ENCODE assay signal across 20 mouse cellular contexts in genomic region chr11:21634171-21634907, GRCm38 (mm10).
A peak's percentile ranks its signal among the peaks of the same experiment; 100 is the strongest.
DNase-seq lines count a peak whose midpoint lies in the region; ATAC-seq and TF ChIP-seq lines count a peak whose summit lies in the region.
"Had no signal": no experiment of that assay in that cellular context is flagged by ENCODE, and none has a peak within 500 bp of the region (broad histone marks: within the 10 kb centered on the region; RNA-seq: fewer than 3 reads in every experiment).

No protein-coding gene starts in this region.

- 67% methylated on average over 9 of the region's 9 CpGs for WGBS in midbrain, embryonic 14.5 days
- 62% methylated on average over 9 of the region's 9 CpGs for WGBS in midbrain, embryonic 16.5 days

- no peaks in the 10 kb centered on the region for H3K4me1 ChIP-seq in midbrain, embryonic 14.5 days (ENCODE audit: control insufficient read depth, insufficient read depth, low read length)
- H3K4me1 ChIP-seq in midbrain, embryonic 16.5 days (ENCODE audit: control insufficient read depth, insufficient read depth, low read length) = no peaks in the 10 kb centered on the region
- 0 out of 2 replicates have a peak, but pooled peaks cover 2% of the 10 kb centered on the region for H3K4me1 ChIP-seq in E14TG2a.4 (replicated peaks; ENCODE audit: low read depth, low read length)
- H3K4me1 ChIP-seq: forebrain, embryonic 12.5 days; hindbrain, embryonic 10.5 days had no signal

- no peaks in the 10 kb centered on the region for H3K36me3 ChIP-seq in midbrain, embryonic 14.5 days (ENCODE audit: control insufficient read depth, insufficient read depth, low read length)
- H3K36me3 ChIP-seq in midbrain, embryonic 16.5 days (ENCODE audit: control insufficient read depth, insufficient read depth, low read length) = no peaks in the 10 kb centered on the region
- no peaks in the 10 kb centered on the region for H3K36me3 ChIP-seq in E14TG2a.4 (ENCODE audit: insufficient read depth, low read length)
- H3K36me3 ChIP-seq: embryonic facial prominence, embryonic 13.5 days; forebrain, embryonic 12.5 days; heart, embryonic 12.5 days; hindbrain, embryonic 10.5 days had no signal

- peak; percentile 39 for TF ChIP-seq CTCF in E14TG2a.4 (conservative IDR thresholded peaks at IDR 0.05; ENCODE audit: low read length)

- ATAC-seq in midbrain, embryonic 14.5 days (ENCODE audit: low FRiP score, low TSS enrichment) = peak; percentile 48; the same call in 1 of the 2 replicates
- no peak for ATAC-seq in midbrain, embryonic 16.5 days
- ATAC-seq: forebrain, embryonic 16.5 days; Patski had no signal

- no peak overlapping the region for H3K4me2 ChIP-seq in midbrain, embryonic 14.5 days (ENCODE audit: low read length)
- H3K4me2 ChIP-seq in midbrain, embryonic 16.5 days (ENCODE audit: low read length) = no peak overlapping the region
- H3K4me2 ChIP-seq: embryonic facial prominence, embryonic 13.5 days; forebrain, embryonic 12.5 days; heart, embryonic 12.5 days; hindbrain, embryonic 14.5 days had no signal

- H3K9ac ChIP-seq in midbrain, embryonic 14.5 days (replicated peaks; ENCODE audit: low read length) = no peak overlapping the region
- H3K9ac ChIP-seq in midbrain, embryonic 16.5 days (ENCODE audit: low read depth, low read length) = no peak overlapping the region
- H3K9ac ChIP-seq: embryonic facial prominence, embryonic 13.5 days; forebrain, embryonic 12.5 days; heart, embryonic 12.5 days; hindbrain, embryonic 14.5 days had no signal

- H3K4me3 ChIP-seq in midbrain, embryonic 14.5 days (replicated peaks; ENCODE audit: low read depth, low read length) = no peak overlapping the region
- no peak overlapping the region for H3K4me3 ChIP-seq in midbrain, embryonic 16.5 days (ENCODE audit: low read depth, low read length)
- H3K4me3 ChIP-seq in E14TG2a.4 (replicated peaks; ENCODE audit: low read length) = peak overlapping the region; percentile 76
- H3K4me3 ChIP-seq: embryonic facial prominence, embryonic 13.5 days; forebrain, embryonic 12.5 days; heart, embryonic 12.5 days; hindbrain, embryonic 10.5 days had no signal

- H3K27ac ChIP-seq in midbrain, embryonic 14.5 days (replicated peaks; ENCODE audit: low read depth, low read length) = no peak overlapping the region
- no peak overlapping the region for H3K27ac ChIP-seq in midbrain, embryonic 16.5 days (ENCODE audit: low read length)
- H3K27ac ChIP-seq: embryonic facial prominence, embryonic 13.5 days; forebrain, embryonic 12.5 days; hindbrain, embryonic 10.5 days; hindbrain, embryonic 14.5 days had no signal

- intact Hi-C loops in gastrocnemius, postnatal 36 days (cut with DNase I) = no loop called here

- no peaks in the 10 kb centered on the region for H3K27me3 ChIP-seq in midbrain, embryonic 14.5 days (ENCODE audit: control insufficient read depth, insufficient read depth, low read length)
- H3K27me3 ChIP-seq in midbrain, embryonic 16.5 days (ENCODE audit: control insufficient read depth, insufficient read depth, low read depth, low read length) = no peaks in the 10 kb centered on the region
- H3K27me3 ChIP-seq in E14TG2a.4 (ENCODE audit: insufficient read depth, low read length) = no peaks in the 10 kb centered on the region
- H3K27me3 ChIP-seq: CH12.LX; embryonic facial prominence, embryonic 13.5 days; forebrain, embryonic 12.5 days; heart, embryonic 12.5 days; Patski had no signal

- DNase-seq in midbrain, embryonic 14.5 days = no peak
- DNase-seq in ES-CJ7 (ENCODE audit: low read depth, low spot score) (peak; percentile 72), ZHBTc4 (ENCODE audit: low read depth, low spot score) (peak; percentile 57)
- no peak for DNase-seq in cerebellum, postnatal 25 days
- DNase-seq in gastrocnemius, postnatal 36 days = no peak
- DNase-seq: adrenal gland, postnatal 10 days; cerebellum, adult 11-12 months; cerebellum, adult 9-10 months; cerebellum, postnatal 36 days; gastrocnemius, postnatal 10 days had no signal

- no peaks in the 10 kb centered on the region for H3K9me3 ChIP-seq in midbrain, embryonic 14.5 days (ENCODE audit: control insufficient read depth, low read length)
- no peaks in the 10 kb centered on the region for H3K9me3 ChIP-seq in midbrain, embryonic 16.5 days (replicated peaks; ENCODE audit: control insufficient read depth, low read length, poor library complexity, severe bottlenecking)
- H3K9me3 ChIP-seq in E14TG2a.4 (ENCODE audit: low read length) = peaks cover 16% of the 10 kb centered on the region
- H3K9me3 ChIP-seq: embryonic facial prominence, embryonic 13.5 days; forebrain, embryonic 12.5 days had no signal

Comparison
In these comparisons a context has a peak if more than half of its experiments do, and no peak if none do; other contexts are left out.
1. DNase-seq: peak in ES-CJ7 (single experiment) and ZHBTc4 (single experiment); none in midbrain, embryonic 14.5 days (single experiment), cerebellum, postnatal 25 days (0 of 2) and gastrocnemius, postnatal 36 days (0 of 2).